Mouse (Mus musculus) C2C12 (cell line): Measurements from ENCODE around the gene Rasgef1a. TPM values are rescaled to one million over a fixed set of nuclear protein-coding genes. Genes with fewer than 3 reads are reported as not detected.

Source experiments
- H3K27me3 ChIP-seq: one replicate; pipeline ENCODE4 v1.6.1; 2011; ENCODE audit not compliant: control insufficient read depth, insufficient read depth, insufficient read length
- H3K36me3 ChIP-seq: one replicate; pipeline ENCODE4 v1.6.1; 2011; ENCODE audit not compliant: control insufficient read depth, insufficient read depth
- H3K4me3 ChIP-seq: one replicate; pipeline ENCODE4 v1.5.1; 2011; ENCODE audit warnings: mild to moderate bottlenecking, control low read depth; ENCODE audit not compliant: poor library complexity, insufficient read depth, severe bottlenecking
- H3K79me2 ChIP-seq: one replicate; pipeline ENCODE4 v1.6.1; 2011; ENCODE audit not compliant: control insufficient read depth, insufficient read depth
- H3K79me3 ChIP-seq: one replicate; pipeline ENCODE4 v1.6.1; 2011; ENCODE audit warnings: low read depth, control low read depth
- H3ac ChIP-seq: one replicate; pipeline ENCODE3; 2011; ENCODE audit warnings: low read depth; ENCODE audit not compliant: control insufficient read depth, insufficient read length
- CEBPB ChIP-seq: IDR thresholded peaks from one replicate; pipeline ENCODE4 v1.6.1; 2011; ENCODE audit warnings: low read depth, mild to moderate bottlenecking, control low read depth, moderate library complexity
- CTCF ChIP-seq: IDR thresholded peaks from one replicate; pipeline ENCODE4 v1.5.1; 2011; ENCODE audit not compliant: control insufficient read depth, insufficient read depth, insufficient read length
- FOSL1 ChIP-seq: IDR thresholded peaks from one replicate; pipeline ENCODE4 v1.8.0; 2011; ENCODE audit warnings: mild to moderate bottlenecking, low read length; ENCODE audit not compliant: poor library complexity, insufficient read depth, severe bottlenecking
- MAX ChIP-seq: IDR thresholded peaks from one replicate; pipeline ENCODE4 v1.6.1; 2011; ENCODE audit warnings: mild to moderate bottlenecking, control low read depth
- MYOD1 ChIP-seq: IDR thresholded peaks from one replicate; pipeline ENCODE4 v1.6.1; 2011; ENCODE audit warnings: low read depth; ENCODE audit not compliant: control insufficient read depth, insufficient read length
- MYOG ChIP-seq: IDR thresholded peaks from one replicate; pipeline ENCODE4 v1.6.1; 2011; ENCODE audit not compliant: control insufficient read depth, insufficient read length; ENCODE audit errors: extremely low read depth
- USF1 ChIP-seq: IDR thresholded peaks from one replicate; pipeline ENCODE4 v1.6.1; 2011; ENCODE audit warnings: low read depth, mild to moderate bottlenecking, control low read depth, moderate library complexity
- polyA plus RNA-seq: library from polyadenylated mRNA; unstranded; fragments of >200 nt; fragmentation: generic; extraction: Trizol; gene quantifications from one replicate; pipeline ENCODE4 v1.2.1, GENCODE M21; 2012; ENCODE audit warnings: missing spikeins

The Rasgef1a gene
- polyA plus RNA-seq, 1 experiment = 0.09 TPM

- no peaks in the 10 kb centered on the region for H3K36me3 ChIP-seq
- H3ac ChIP-seq = no peak overlapping the region
- no peak overlapping the region for H3K4me3 ChIP-seq
- no peaks in the 10 kb centered on the region for H3K79me2 ChIP-seq
- H3K79me3 ChIP-seq = no peaks in the 10 kb centered on the region
- peaks cover 43% of the 10 kb centered on the region for H3K27me3 ChIP-seq
- TF ChIP-seq CEBPB = no peak
These were observed 982 bp upstream of the Rasgef1a start for GRCm38 (mm10) chr6:118010256-118010655.

DNA sequence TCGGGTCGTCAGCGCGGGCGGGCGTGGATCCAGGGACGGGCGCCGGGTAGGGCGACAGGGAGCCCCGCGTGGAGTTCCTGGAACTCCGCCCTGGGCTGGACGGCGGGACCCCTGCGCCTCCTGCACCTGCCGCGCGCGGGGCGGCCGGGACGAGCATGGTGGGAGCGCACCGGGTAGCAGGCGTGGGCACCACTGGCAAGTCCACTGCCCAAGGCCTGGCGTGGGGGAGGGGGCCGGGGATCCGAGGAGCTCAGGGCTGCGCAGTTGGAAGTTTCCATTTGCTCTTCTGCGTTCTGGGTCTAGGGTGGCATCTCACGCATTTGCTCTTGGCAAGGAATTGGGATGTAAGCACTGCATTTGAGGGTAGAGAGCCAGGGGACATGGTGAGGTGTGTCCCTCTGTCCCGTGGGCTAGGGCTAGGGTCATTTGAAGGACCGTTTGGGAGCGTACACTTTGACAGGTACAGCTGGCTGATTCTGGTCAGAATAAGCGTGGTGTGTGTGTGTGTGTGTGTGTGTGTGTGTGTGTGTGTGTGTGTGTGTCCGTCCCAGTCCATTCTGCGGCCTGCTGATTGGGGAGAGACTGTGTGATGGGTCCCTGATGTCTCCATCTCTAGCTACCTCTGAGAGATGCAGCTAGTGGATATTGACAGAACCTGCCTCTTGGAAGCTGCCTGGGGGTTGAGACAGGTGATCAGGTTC, 528 bp downstream of the Rasgef1a start:
- Histone ChIP-seq H3K36me3 (no peaks in the 10 kb centered on the region), H3K4me3 (no peak overlapping the region), H3ac (no peak overlapping the region), H3K27me3 (peaks cover 55% of the 10 kb centered on the region), H3K79me2 (no peaks in the 10 kb centered on the region), H3K79me3 (no peaks in the 10 kb centered on the region)
- TF ChIP-seq MAX (no peak), MYOD1 (no peak)

DNA sequence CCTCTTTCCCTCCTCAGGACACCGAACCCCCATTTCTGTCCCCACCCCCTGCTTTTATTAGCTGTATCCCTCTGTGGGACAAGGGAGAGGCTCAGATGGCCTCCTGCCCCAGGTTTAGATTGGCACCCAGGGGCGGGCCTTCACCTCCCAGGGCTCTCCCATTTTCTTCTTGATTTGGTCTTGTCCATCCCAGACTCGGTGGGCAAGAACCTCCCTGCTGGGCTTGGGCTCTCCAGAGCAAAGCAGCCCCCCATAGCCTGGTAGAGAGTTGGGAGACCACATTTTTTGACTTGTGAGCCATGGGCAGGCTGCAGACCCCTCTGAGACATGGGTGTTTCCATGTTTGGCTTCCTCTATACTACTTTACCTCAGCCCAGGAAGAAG, 1.1 kb downstream of the Rasgef1a start:
- Histone ChIP-seq H3K27me3 (peaks cover 61% of the 10 kb centered on the region), H3K36me3 (no peaks in the 10 kb centered on the region), H3K4me3 (no peak overlapping the region), H3ac (no peak overlapping the region), H3K79me2 (no peaks in the 10 kb centered on the region), H3K79me3 (no peaks in the 10 kb centered on the region)
- TF ChIP-seq MAX (no peak), FOSL1 (no peak), CTCF (no peak), MYOG (no peak), MYOD1 (no peak), CEBPB (no peak)

GRCm38 (mm10) chr6:118012987-118013866, 2.0 kb downstream of the Rasgef1a start:
- no peak overlapping the region for H3K4me3 ChIP-seq
- TF ChIP-seq FOSL1 (no peak), CTCF (no peak), MAX (no peak), MYOD1 (no peak), MYOG (no peak), USF1 (no peak)
- no peak overlapping the region for H3ac ChIP-seq
- peaks cover 70% of the 10 kb centered on the region for H3K27me3 ChIP-seq
- H3K36me3 ChIP-seq = no peaks in the 10 kb centered on the region
- no peaks in the 10 kb centered on the region for H3K79me2 ChIP-seq
- no peaks in the 10 kb centered on the region for H3K79me3 ChIP-seq

- no peak overlapping the region for H3K4me3 ChIP-seq
- no peaks in the 10 kb centered on the region for H3K79me2 ChIP-seq
- H3K27me3 ChIP-seq = peaks cover 86% of the 10 kb centered on the region
- no peaks in the 10 kb centered on the region for H3K36me3 ChIP-seq
- no peak overlapping the region for H3ac ChIP-seq
- no peak for TF ChIP-seq USF1
- no peak for TF ChIP-seq MYOD1
- TF ChIP-seq CTCF = no peak
- TF ChIP-seq CEBPB = no peak
- no peak for TF ChIP-seq FOSL1
- TF ChIP-seq MAX = no peak
- TF ChIP-seq MYOG = no peak
- H3K79me3 ChIP-seq = no peaks in the 10 kb centered on the region
These were observed 3.6 kb downstream of the Rasgef1a start for GRCm38 (mm10) chr6:118014881-118015280.

GRCm38 (mm10) chr6:118015971-118016370, 4.7 kb downstream of the Rasgef1a start:
- Histone ChIP-seq H3K36me3 (no peaks in the 10 kb centered on the region), H3K79me2 (no peaks in the 10 kb centered on the region), H3K79me3 (no peaks in the 10 kb centered on the region), H3ac (no peak overlapping the region), H3K4me3 (no peak overlapping the region), H3K27me3 (peaks cover 82% of the 10 kb centered on the region)
- TF ChIP-seq MYOD1 (no peak), CEBPB (no peak), MAX (no peak), CTCF (no peak), USF1 (no peak), MYOG (no peak), FOSL1 (no peak)
